Mouse (Mus musculus) heart, adult 8-10 months (tissue): ENCODE results near the gene Dhrs1. TPM values are rescaled to one million over a fixed set of nuclear protein-coding genes. Genes with fewer than 3 reads are reported as not detected.
A peak's percentile ranks its signal among the peaks of the same experiment; 100 is the strongest.

ENCODE experiments used
- DNase-seq: peaks from one replicate; pipeline ENCODE4 v3.0.0; 2022; ENCODE audit warnings: low spot score
- total RNA-seq, 4 experiments: library from RNA; stranded (reverse); gene quantifications; 2 replicates each; pipeline ENCODE4 v1.2.4; 2022

Gene Dhrs1
- total RNA-seq, 4 experiments from 2014 or later, result 38.3 to 46.8 (median 43.2) TPM

- peak; percentile 87 for DNase-seq
These were observed 23.6 kb downstream of the Dhrs1 start, which contains the start of gene Rabggta for GRCm38 (mm10) chr14:55721700-55722437. TSS of gene Rabggta (minus strand) at chr14:55722263.

GRCm38 (mm10) chr14:55721076-55721475 is 24.4 kb downstream of the Dhrs1 start:
- DNase-seq, result no peak

GRCm38 (mm10) chr14:55720666-55721065 is 24.8 kb downstream of the Dhrs1 start:
- no peak for DNase-seq

DNA sequence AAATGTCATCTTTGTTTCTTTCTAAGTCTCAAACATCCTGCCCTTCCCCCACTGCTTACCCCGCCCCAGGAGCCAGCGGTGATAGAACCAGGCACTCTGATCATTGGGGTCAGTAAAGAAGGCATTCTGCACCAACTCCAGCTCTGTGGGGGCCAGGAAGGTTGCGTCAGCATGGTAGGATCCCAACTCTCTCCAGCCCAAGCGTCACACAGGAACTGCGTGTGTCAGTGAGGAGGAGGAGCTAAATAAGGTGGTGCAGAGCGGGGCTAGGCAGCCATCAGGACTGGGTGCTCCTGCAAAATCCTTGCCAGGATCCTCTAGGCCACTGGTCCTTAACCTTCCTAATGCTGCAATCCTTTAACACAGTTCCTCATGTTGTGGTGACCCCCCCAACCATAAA is 25.8 kb downstream of the Dhrs1 start:
- no peak for DNase-seq

DNA sequence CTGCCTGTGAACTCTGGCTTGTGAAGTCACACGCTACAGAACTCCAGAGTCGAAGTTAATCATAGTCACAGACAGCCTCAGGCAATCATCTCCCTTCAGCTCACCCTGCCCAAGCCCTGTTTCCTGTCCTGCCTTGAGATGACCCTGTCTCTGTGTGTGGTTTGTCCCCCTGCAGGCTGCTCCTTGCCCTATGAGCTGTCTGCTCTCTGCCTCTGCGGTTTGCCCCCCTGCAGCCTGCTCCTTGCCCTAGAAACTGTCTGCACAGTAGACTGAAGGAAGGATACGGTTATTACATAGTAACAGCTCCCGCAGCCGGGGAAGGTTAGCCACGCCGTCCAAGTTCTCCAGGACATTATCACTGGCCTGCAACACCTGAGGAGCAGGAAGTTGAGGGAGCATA is 28.6 kb downstream of the Dhrs1 start:
- DNase-seq, result no peak

- DNase-seq, result no peak
These were observed 29.2 kb downstream of the Dhrs1 start for GRCm38 (mm10) chr14:55716271-55716670.

DNA sequence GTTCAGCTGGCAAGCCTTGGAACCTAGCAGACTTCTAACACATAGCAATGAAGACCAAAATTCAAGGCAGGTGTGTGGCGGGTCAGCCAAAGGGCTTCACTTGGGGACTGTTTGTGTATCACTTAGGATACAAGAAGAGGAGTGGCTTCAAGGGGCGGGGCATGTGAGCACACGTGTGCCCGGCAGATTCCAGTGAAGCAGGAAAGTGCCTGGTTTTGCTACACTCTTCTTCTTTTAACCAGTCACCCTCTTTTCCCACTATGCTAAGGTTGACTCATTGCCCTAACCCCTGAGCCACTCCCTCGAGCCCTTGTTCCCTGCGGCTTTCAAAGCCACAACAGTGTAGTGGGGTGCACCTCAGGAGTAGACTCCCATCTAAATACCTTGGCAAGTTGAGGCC is 30.6 kb downstream of the Dhrs1 start:
- no peak for DNase-seq

DNA sequence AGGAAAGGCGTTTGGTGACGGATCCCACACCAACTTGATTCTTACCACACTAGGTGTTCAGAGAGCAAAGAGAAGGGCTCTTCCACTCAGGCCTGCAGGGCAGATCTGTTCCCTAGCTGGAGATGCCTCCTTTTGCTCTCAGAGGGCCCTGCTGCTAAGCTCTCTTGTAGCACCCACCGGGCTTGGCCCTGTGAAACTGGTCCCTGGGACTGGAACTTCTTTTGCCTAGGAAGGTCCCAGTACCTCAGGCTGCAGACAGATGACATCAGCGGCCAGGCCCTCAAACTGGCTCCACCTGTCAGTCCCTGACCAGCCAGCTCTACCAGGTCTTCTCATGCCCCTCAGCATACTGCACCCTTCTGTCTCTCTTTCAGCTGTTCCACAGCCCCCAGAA is 31.8 kb downstream of the Dhrs1 start, which contains the start of gene Tgm1:
Gene Tgm1 (minus strand): TSS at position 198 of the 394 bp plus-strand sequence.
- DNase-seq, result no peak

DNA sequence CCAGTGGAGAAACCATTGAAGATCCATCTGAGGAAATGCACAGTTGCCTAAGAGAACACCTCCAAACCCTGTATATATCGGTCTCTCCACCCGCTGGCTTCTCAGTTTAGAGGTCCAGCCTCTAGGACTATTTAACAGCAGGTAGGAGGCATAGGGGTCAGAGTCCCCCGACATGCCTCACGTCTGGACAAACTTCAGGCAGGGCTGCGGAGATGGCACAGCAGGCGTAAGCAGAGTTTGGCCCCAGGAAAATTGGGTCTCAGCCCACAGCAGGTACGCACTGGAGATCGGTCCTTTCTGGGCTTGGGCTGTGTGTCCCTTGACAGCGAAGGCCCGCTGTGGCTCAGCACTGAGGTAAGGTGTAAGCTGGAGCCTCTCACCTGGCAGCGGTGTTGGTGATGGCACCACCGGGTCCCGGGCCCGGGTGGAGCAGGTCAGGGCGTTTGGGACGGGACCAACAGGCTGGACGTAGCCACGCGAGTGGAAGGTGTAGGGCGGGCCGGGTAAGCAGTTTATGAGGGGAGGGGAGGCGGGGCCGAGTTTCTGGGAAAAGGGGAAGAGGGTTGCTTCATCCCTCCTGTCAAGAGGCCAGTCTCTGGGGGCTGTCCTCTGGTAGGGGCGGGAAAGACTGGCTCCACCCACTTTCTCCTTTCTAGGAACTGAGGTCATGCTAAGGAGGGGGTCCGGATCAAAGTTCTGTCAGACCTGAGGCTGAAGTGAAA is 32.3 kb downstream of the Dhrs1 start:
- peak; percentile 20 for DNase-seq

- DNase-seq, result no peak
These were observed 33.7 kb downstream of the Dhrs1 start for GRCm38 (mm10) chr14:55711786-55712185.

GRCm38 (mm10) chr14:55709509-55709908 is 36.0 kb downstream of the Dhrs1 start:
- DNase-seq, result no peak

DNA sequence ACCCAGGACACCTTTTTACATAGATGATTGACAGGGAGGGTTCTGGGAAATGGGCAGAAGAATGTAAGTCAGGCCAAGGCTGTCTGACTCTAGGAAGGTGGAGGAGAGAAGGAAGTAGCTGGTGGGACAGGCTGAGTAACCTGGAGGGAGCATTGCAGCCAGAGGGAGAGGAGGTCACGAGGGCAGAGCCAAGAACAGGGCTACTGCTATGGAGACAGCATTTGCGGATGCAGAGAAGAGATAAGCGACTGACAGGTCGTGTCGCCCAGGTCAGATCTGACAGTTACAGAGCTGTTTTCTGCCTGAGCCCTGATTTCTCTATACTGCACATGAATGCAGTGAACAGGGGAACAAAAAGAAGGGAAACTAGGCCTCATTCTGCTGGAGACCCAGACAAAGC is 38.1 kb downstream of the Dhrs1 start:
- DNase-seq, result no peak

- DNase-seq, result no peak
These were observed 39.4 kb downstream of the Dhrs1 start for GRCm38 (mm10) chr14:55706051-55706600.

- no peak for DNase-seq
These were observed 42.7 kb downstream of the Dhrs1 start for GRCm38 (mm10) chr14:55702761-55703160.

GRCm38 (mm10) chr14:55701131-55701530 is 44.4 kb downstream of the Dhrs1 start:
- no peak for DNase-seq

DNA sequence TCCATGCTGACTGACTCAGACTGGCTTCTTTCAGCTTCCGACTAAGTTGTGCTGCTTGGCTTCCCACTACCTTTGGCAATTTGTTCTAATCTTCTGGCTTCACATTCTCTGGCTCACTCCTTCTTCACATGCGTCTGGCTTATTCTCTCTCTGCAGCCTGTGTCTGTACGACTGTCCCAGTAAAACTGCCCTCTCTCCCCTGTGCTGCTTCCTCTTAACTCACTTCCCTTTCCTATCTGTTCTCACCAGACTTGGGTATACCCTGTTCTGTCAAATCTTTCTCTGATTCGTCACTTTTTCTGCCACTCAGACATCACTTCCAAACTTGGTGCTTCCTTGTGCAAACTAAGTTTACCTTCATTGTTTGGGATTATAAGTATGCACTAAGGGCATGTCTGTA is 48.3 kb downstream of the Dhrs1 start:
- no peak for DNase-seq

DNA sequence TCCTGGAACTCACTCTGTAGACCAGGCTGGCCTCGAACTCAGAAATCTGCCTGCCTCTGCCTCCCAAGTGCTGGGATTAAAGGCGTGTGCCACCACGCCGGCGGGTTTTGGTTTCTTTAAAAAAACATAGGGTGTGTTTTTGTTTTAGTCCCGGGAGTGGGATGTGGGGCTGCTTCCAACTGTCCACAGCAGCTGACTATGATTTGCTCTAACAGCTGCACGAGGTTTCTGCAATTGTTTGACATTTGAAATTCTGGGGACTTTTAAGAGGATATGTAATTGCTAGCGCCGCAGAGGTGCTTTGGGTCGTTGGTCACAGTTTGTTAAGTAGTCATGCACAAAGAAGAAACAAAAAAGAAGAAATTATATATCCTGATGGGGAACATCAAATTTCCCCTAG is 56.1 kb downstream of the Dhrs1 start:
- no peak for DNase-seq

Other genes starting within 250 kb of the Dhrs1 start
- gene Cpne6, start 235.2 kb downstream of the Dhrs1 start, total RNA-seq, result under 1 TPM in 1 of 4 experiments, not detected in 3; 0.12 TPM
- not detected for gene Nrl, start 220.7 kb downstream of the Dhrs1 start, total RNA-seq
- 10 to 100 TPM in 2 of 4 experiments, 1 to 10 TPM in 2; 6.6 to 12.5 (median 9.3) TPM for gene Pck2, start 205.4 kb downstream of the Dhrs1 start, total RNA-seq
- gene Dcaf11, start 185.7 kb downstream of the Dhrs1 start, total RNA-seq, result 100 to 1,000 TPM; 161 to 180 (median 166) TPM
- gene A730061H03Rik, start 185.3 kb downstream of the Dhrs1 start, total RNA-seq, result not detected
- gene Fitm1, start 170.1 kb downstream of the Dhrs1 start, total RNA-seq, result 100 to 1,000 TPM; 165 to 203 (median 175) TPM
- gene Psme1, start 167.6 kb downstream of the Dhrs1 start, total RNA-seq, result 100 to 1,000 TPM; 273 to 297 (median 284) TPM
- gene Emc9, start 160.4 kb downstream of the Dhrs1 start, total RNA-seq, result 10 to 100 TPM; 65.0 to 75.0 (median 68.2) TPM
- 100 to 1,000 TPM in 3 of 4 experiments, 10 to 100 TPM in 1; 92.6 to 112 (median 108) TPM for gene Psme2, start 154.6 kb downstream of the Dhrs1 start, total RNA-seq
- gene Rnf31, start 154.0 kb downstream of the Dhrs1 start, total RNA-seq, result 10 to 100 TPM; 23.9 to 29.1 (median 26.9) TPM
- 1 to 10 TPM; 7.2 to 8.9 (median 8.4) TPM for gene Irf9, start 142.1 kb downstream of the Dhrs1 start, total RNA-seq
- gene Rec8, start 127.7 kb downstream of the Dhrs1 start, total RNA-seq, result 1 to 10 TPM in 1 of 4 experiments, under 1 TPM in 3; 0.53 to 1.4 (median 0.67) TPM
- 10 to 100 TPM; 58.2 to 75.2 (median 71.6) TPM for gene Ipo4, start 109.7 kb downstream of the Dhrs1 start, total RNA-seq
- gene Gm49378, start 107.8 kb downstream of the Dhrs1 start, total RNA-seq, result 1 to 10 TPM; 1.6 to 3.3 (median 2.6) TPM
- 10 to 100 TPM; 38.9 to 44.2 (median 40.8) TPM for gene Tm9sf1, start 101.9 kb downstream of the Dhrs1 start, total RNA-seq
- under 1 TPM; 0.44 to 0.88 (median 0.52) TPM for gene Tssk4, start 95.5 kb downstream of the Dhrs1 start, total RNA-seq
- 10 to 100 TPM; 46.2 to 64.1 (median 52.7) TPM for gene Mdp1, start 85.2 kb downstream of the Dhrs1 start, total RNA-seq
- 10 to 100 TPM in 1 of 4 experiments, 1 to 10 TPM in 3; 7.8 to 11.2 (median 8.9) TPM for gene Gmpr2, start 73.7 kb downstream of the Dhrs1 start, total RNA-seq
- gene Nedd8, start 73.6 kb downstream of the Dhrs1 start, total RNA-seq, result 100 to 1,000 TPM; 245 to 279 (median 255) TPM
- 10 to 100 TPM; 11.1 to 15.2 (median 13.3) TPM for gene Tinf2, start 63.9 kb downstream of the Dhrs1 start, total RNA-seq
- under 1 TPM; 0.16 to 0.43 (median 0.27) TPM for gene Tgm1, start 31.8 kb downstream of the Dhrs1 start, total RNA-seq
- 10 to 100 TPM; 13.3 to 14.6 (median 14.5) TPM for gene Rabggta, start 23.4 kb downstream of the Dhrs1 start, total RNA-seq
- gene Nop9, start within 50 bp of the Dhrs1 start, total RNA-seq, result 10 to 100 TPM in 3 of 4 experiments, 1 to 10 TPM in 1; 9.6 to 13.2 (median 11.0) TPM
- gene Cideb, start 12.8 kb upstream of the Dhrs1 start, total RNA-seq, result 1 to 10 TPM in 3 of 4 experiments, under 1 TPM in 1; 0.95 to 1.9 (median 1.4) TPM
- gene Ltb4r2, start 15.7 kb upstream of the Dhrs1 start, total RNA-seq, result under 1 TPM; 0.06 to 0.19 (median 0.13) TPM
- under 1 TPM in 3 of 4 experiments, not detected in 1; 0.19 to 0.49 (median 0.26) TPM for gene Ltb4r1, start 20.3 kb upstream of the Dhrs1 start, total RNA-seq
- 10 to 100 TPM; 13.0 to 22.0 (median 16.4) TPM for gene Adcy4, start 38.4 kb upstream of the Dhrs1 start, total RNA-seq
- 1 to 10 TPM; 2.2 to 6.2 (median 3.4) TPM for gene Ripk3, start 43.2 kb upstream of the Dhrs1 start, total RNA-seq
- gene Nfatc4, start 77.5 kb upstream of the Dhrs1 start, total RNA-seq, result 1 to 10 TPM; 3.3 to 4.2 (median 3.7) TPM
- gene Nynrin, start 108.3 kb upstream of the Dhrs1 start, total RNA-seq, result 10 to 100 TPM in 1 of 4 experiments, 1 to 10 TPM in 3; 4.4 to 11.5 (median 6.2) TPM
- gene Cbln3, start 138.7 kb upstream of the Dhrs1 start, total RNA-seq, result under 1 TPM in 1 of 4 experiments, not detected in 3; 0.06 TPM
- gene Khnyn, start 139.3 kb upstream of the Dhrs1 start, total RNA-seq, result 10 to 100 TPM in 2 of 4 experiments, 1 to 10 TPM in 2; 8.1 to 11.7 (median 10.3) TPM
- 100 to 1,000 TPM; 120 to 148 (median 130) TPM for gene Sdr39u1, start 154.6 kb upstream of the Dhrs1 start, total RNA-seq
- gene Cma1, start 199.0 kb upstream of the Dhrs1 start, total RNA-seq, result 1 to 10 TPM in 2 of 4 experiments, under 1 TPM in 2; 0.57 to 1.2 (median 0.99) TPM
- gene Cma2, start 205.3 kb upstream of the Dhrs1 start, total RNA-seq, result not detected